Mouse (Mus musculus): Measurements from ENCODE around the gene Sgsm1. TPM values are rescaled to one million over a fixed set of nuclear protein-coding genes. Genes with fewer than 3 reads are reported as not detected.

Sgsm1 gene
- total and polyA plus RNA-seq, 2 experiments from 2014 or later = 15.2 to 43.4 TPM

- Histone ChIP-seq H3K27ac (no peak overlapping the region), H3K27me3 (ENCODE audit: insufficient read depth, low read length) (peaks cover 35% of the 10 kb centered on the region), H3K4me1 (ENCODE audit: insufficient read depth, low read length) (peaks cover 3% of the 10 kb centered on the region; the same call in 1 of the 2 replicates), H3K9ac (replicated peaks; ENCODE audit: low read length) (no peak overlapping the region), H3K4me2 (ENCODE audit: low read depth, low read length) (0 out of 2 replicates have a peak overlapping the region, but pooled peaks have one; percentile 41), H3K36me3 (ENCODE audit: insufficient read depth, low read length) (no peaks in the 10 kb centered on the region), H3K4me3 (ENCODE audit: low read length) (no peak overlapping the region), H3K9me3 (ENCODE audit: low read length) (no peaks in the 10 kb centered on the region)
- no peak for DNase-seq (ENCODE audit: low spot score)
- no peak for TF ChIP-seq CTCF (IDR thresholded peaks at IDR 0.05; ENCODE audit: low read depth)
- WGBS = 31% methylated on average over 9 of the region's 9 CpGs
- ATAC-seq = no peak
Measured at GRCm38 (mm10) chr5:113336281-113336680, 25.7 kb upstream of the Sgsm1 start.

GRCm38 (mm10) chr5:113335732-113336131 is 25.1 kb upstream of the Sgsm1 start:
- TF ChIP-seq CTCF (IDR thresholded peaks at IDR 0.05; ENCODE audit: low read depth) = no peak
- Histone ChIP-seq H3K27ac (no peak overlapping the region), H3K4me3 (ENCODE audit: low read length) (peak overlapping the region; percentile 7; the same call in 1 of the 2 replicates), H3K27me3 (ENCODE audit: insufficient read depth, low read length) (peaks cover 35% of the 10 kb centered on the region), H3K4me1 (ENCODE audit: insufficient read depth, low read length) (peaks cover 3% of the 10 kb centered on the region; the same call in 1 of the 2 replicates), H3K36me3 (ENCODE audit: insufficient read depth, low read length) (no peaks in the 10 kb centered on the region), H3K4me2 (ENCODE audit: low read depth, low read length) (peak overlapping the region; percentile 41), H3K9ac (replicated peaks; ENCODE audit: low read length) (no peak overlapping the region), H3K9me3 (ENCODE audit: low read length) (no peaks in the 10 kb centered on the region)
- DNase-seq (ENCODE audit: low spot score) = no peak
- WGBS = 3% methylated on average over 17 of the region's 17 CpGs
- no peak for ATAC-seq

GRCm38 (mm10) chr5:113334621-113335530 is 24.3 kb upstream of the Sgsm1 start:
- no peak for ATAC-seq
- no peak for TF ChIP-seq CTCF (IDR thresholded peaks at IDR 0.05; ENCODE audit: low read depth)

GRCm38 (mm10) chr5:113332899-113333298 is 22.3 kb upstream of the Sgsm1 start:
- no peak overlapping the region for H3K4me3 ChIP-seq (ENCODE audit: low read length)
- H3K27me3 ChIP-seq (ENCODE audit: insufficient read depth, low read length) = peaks cover 35% of the 10 kb centered on the region
- ATAC-seq (no peak), DNase-seq (ENCODE audit: low spot score) (no peak)
- peaks cover 3% of the 10 kb centered on the region; the same call in 1 of the 2 replicates for H3K4me1 ChIP-seq (ENCODE audit: insufficient read depth, low read length)
- no peak overlapping the region for H3K27ac ChIP-seq
- no peak overlapping the region for H3K9ac ChIP-seq (replicated peaks; ENCODE audit: low read length)
- H3K4me2 ChIP-seq (ENCODE audit: low read depth, low read length) = no peak overlapping the region
- no peak for TF ChIP-seq CTCF (IDR thresholded peaks at IDR 0.05; ENCODE audit: low read depth)
- no peaks in the 10 kb centered on the region for H3K36me3 ChIP-seq (ENCODE audit: insufficient read depth, low read length)
- 60% methylated on average over 4 of the region's 4 CpGs for WGBS
- H3K9me3 ChIP-seq (ENCODE audit: low read length) = 0 out of 2 replicates have a peak, but pooled peaks cover 3% of the 10 kb centered on the region

More at GRCm38 (mm10) chr5:113334621-113335530, 24.3 kb upstream of the Sgsm1 start:
- H3K27ac ChIP-seq = no peak overlapping the region
- peaks cover 3% of the 10 kb centered on the region; the same call in 1 of the 2 replicates for H3K4me1 ChIP-seq (ENCODE audit: insufficient read depth, low read length)
- 0 out of 2 replicates have a peak overlapping the region, but pooled peaks have one; percentile 7 for H3K4me3 ChIP-seq (ENCODE audit: low read length)
- no peaks in the 10 kb centered on the region for H3K36me3 ChIP-seq (ENCODE audit: insufficient read depth, low read length)
- 10% methylated on average over 34 of the region's 34 CpGs for WGBS
- no peak for DNase-seq (ENCODE audit: low spot score)
- 0 out of 2 replicates have a peak overlapping the region, but pooled peaks have one; percentile 25 for H3K4me2 ChIP-seq (ENCODE audit: low read depth, low read length)
- no peaks in the 10 kb centered on the region for H3K9me3 ChIP-seq (ENCODE audit: low read length)
- no peak overlapping the region for H3K9ac ChIP-seq (replicated peaks; ENCODE audit: low read length)
- H3K27me3 ChIP-seq (ENCODE audit: insufficient read depth, low read length) = peaks cover 35% of the 10 kb centered on the region

GRCm38 (mm10) chr5:113332239-113332638 is 21.7 kb upstream of the Sgsm1 start:
- H3K9me3 ChIP-seq (ENCODE audit: low read length) = 0 out of 2 replicates have a peak, but pooled peaks cover 3% of the 10 kb centered on the region
- no peak overlapping the region for H3K27ac ChIP-seq
- peak; percentile 60 for TF ChIP-seq CTCF (IDR thresholded peaks at IDR 0.05; ENCODE audit: low read depth)
- H3K4me1 ChIP-seq (ENCODE audit: insufficient read depth, low read length) = peaks cover 3% of the 10 kb centered on the region; the same call in 1 of the 2 replicates
- no peak overlapping the region for H3K4me3 ChIP-seq (ENCODE audit: low read length)
- no peak overlapping the region for H3K4me2 ChIP-seq (ENCODE audit: low read depth, low read length)
- H3K27me3 ChIP-seq (ENCODE audit: insufficient read depth, low read length) = peaks cover 35% of the 10 kb centered on the region
- DNase-seq (ENCODE audit: low spot score) (no peak), ATAC-seq (no peak)
- no peak overlapping the region for H3K9ac ChIP-seq (replicated peaks; ENCODE audit: low read length)
- no peaks in the 10 kb centered on the region for H3K36me3 ChIP-seq (ENCODE audit: insufficient read depth, low read length)
- WGBS = 35% methylated on average over 12 of the region's 12 CpGs

- Histone ChIP-seq H3K4me3 (ENCODE audit: low read length) (no peak overlapping the region), H3K4me1 (ENCODE audit: insufficient read depth, low read length) (peaks cover 2% of the 10 kb centered on the region; the same call in 1 of the 2 replicates), H3K27ac (no peak overlapping the region), H3K36me3 (ENCODE audit: insufficient read depth, low read length) (no peaks in the 10 kb centered on the region), H3K9ac (replicated peaks; ENCODE audit: low read length) (no peak overlapping the region), H3K27me3 (ENCODE audit: insufficient read depth, low read length) (peaks cover 23% of the 10 kb centered on the region), H3K4me2 (ENCODE audit: low read depth, low read length) (no peak overlapping the region), H3K9me3 (ENCODE audit: low read length) (0 out of 2 replicates have a peak, but pooled peaks cover 3% of the 10 kb centered on the region)
- WGBS = 73% methylated on average over 3 of the region's 3 CpGs
- no peak for TF ChIP-seq CTCF (IDR thresholded peaks at IDR 0.05; ENCODE audit: low read depth)
- ATAC-seq = no peak
- no peak for DNase-seq (ENCODE audit: low spot score)
Measured at GRCm38 (mm10) chr5:113330202-113330601, 19.6 kb upstream of the Sgsm1 start.

All from hindbrain, postnatal 0 days (tissue).